Comparison of ENCODE assay signal across 28 mouse cellular contexts in the genomic region with DNA sequence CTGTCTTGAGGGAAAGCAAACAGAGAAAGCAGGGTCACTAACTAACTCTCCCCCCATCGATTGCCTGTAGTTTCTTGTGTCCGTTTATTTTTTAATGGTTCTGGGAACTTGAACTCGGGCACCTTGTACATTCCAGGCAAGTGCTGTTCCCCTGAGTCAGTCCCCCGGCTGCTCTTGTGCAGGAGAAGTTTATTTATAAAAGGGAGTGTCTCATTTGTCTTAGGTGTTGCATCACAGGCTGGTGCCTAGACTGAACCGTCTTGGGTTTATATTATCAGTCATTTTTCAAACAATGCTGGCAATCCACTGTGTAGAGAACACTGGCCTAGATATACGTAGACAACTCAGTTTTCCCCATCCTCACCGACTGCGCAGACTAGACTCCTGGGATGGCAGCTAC.
DNase-seq lines count a peak whose midpoint lies in the region; ATAC-seq and TF ChIP-seq lines count a peak whose summit lies in the region.
"Had no signal": no experiment of that assay in that cellular context is flagged by ENCODE, and none has a peak within 500 bp of the region (broad histone marks: within the 10 kb centered on the region; RNA-seq: fewer than 3 reads in every experiment).

No protein-coding gene starts in this region.

- WGBS in lung, postnatal 0 days, result 21% methylated on average over 8 of the region's 8 CpGs
- 30% methylated on average over 8 of the region's 8 CpGs for WGBS in intestine, postnatal 0 days
- WGBS in stomach, postnatal 0 days, result 20% methylated on average over 8 of the region's 8 CpGs
- 90% methylated on average over 8 of the region's 8 CpGs for WGBS in midbrain, embryonic 11.5 days

- DNase-seq in lung, postnatal 0 days (ENCODE audit: low spot score), result peak; percentile 87
- no peak for DNase-seq in lung, postnatal 4 days
- no peak for DNase-seq in Patski (ENCODE audit: low read depth, low spot score)
- DNase-seq in stomach, postnatal 0 days (ENCODE audit: low spot score), result peak; percentile 41
- DNase-seq in midbrain, embryonic 11.5 days (ENCODE audit: low spot score, missing footprints), result no peak
- DNase-seq in c-Kit-positive CD71-positive TER-119-positive erythroid progenitor cells, embryonic 14.5 days (ENCODE audit: low spot score), result no peak
- DNase-seq: adrenal gland, postnatal 10 days; cerebellum, adult 9-10 months; gastrocnemius, postnatal 10 days; heart, postnatal 14 days; kidney, adult 8-10 months; kidney, postnatal 10 days; left cerebral cortex, postnatal 4 days; liver, postnatal 0 days; retina, postnatal 1 day; right cerebral cortex, postnatal 25 days; spleen, adult 18-20 months; thymus, adult 18-20 months; thymus, postnatal 4 days had no signal

- no peaks in the 10 kb centered on the region for H3K27me3 ChIP-seq in lung, postnatal 0 days (replicated peaks; ENCODE audit: insufficient read depth, low read length)
- no peaks in the 10 kb centered on the region for H3K27me3 ChIP-seq in Patski
- no peaks in the 10 kb centered on the region for H3K27me3 ChIP-seq in intestine, postnatal 0 days (replicated peaks; ENCODE audit: control insufficient read depth, insufficient read depth, low read length)
- H3K27me3 ChIP-seq in stomach, postnatal 0 days (ENCODE audit: control insufficient read depth, insufficient read depth, low read length), result no peaks in the 10 kb centered on the region
- H3K27me3 ChIP-seq in midbrain, embryonic 11.5 days (ENCODE audit: control insufficient read depth, insufficient read depth, low read length), result no peaks in the 10 kb centered on the region
- H3K27me3 ChIP-seq: forebrain, embryonic 15.5 days; heart, embryonic 13.5 days; hindbrain, embryonic 12.5 days; limb, embryonic 15.5 days; midbrain, embryonic 15.5 days; neural tube, embryonic 13.5 days had no signal

- in situ Hi-C loops in Patski (cut with MboI; ENCODE audit: low pct_unique_long_range_greater_than_20kb), result no loop called here

- H3K4me1 ChIP-seq in lung, postnatal 0 days (ENCODE audit: insufficient read depth, low read depth, low read length), result no peaks in the 10 kb centered on the region
- no peaks in the 10 kb centered on the region for H3K4me1 ChIP-seq in intestine, postnatal 0 days (replicated peaks; ENCODE audit: control insufficient read depth, insufficient read depth, low read length)
- H3K4me1 ChIP-seq in stomach, postnatal 0 days (replicated peaks; ENCODE audit: control insufficient read depth, insufficient read depth), result no peaks in the 10 kb centered on the region
- H3K4me1 ChIP-seq in midbrain, embryonic 11.5 days (ENCODE audit: control insufficient read depth, insufficient read depth, low read length), result peaks cover 11% of the 10 kb centered on the region
- H3K4me1 ChIP-seq: forebrain, embryonic 15.5 days; megakaryocyte, embryonic 14.5 days had no signal

- H3K9ac ChIP-seq in lung, postnatal 0 days (replicated peaks; ENCODE audit: low read depth), result no peak overlapping the region
- no peak overlapping the region for H3K9ac ChIP-seq in intestine, postnatal 0 days (ENCODE audit: low read depth, low read length)
- H3K9ac ChIP-seq in stomach, postnatal 0 days (ENCODE audit: low read length), result no peak overlapping the region
- H3K9ac ChIP-seq in midbrain, embryonic 11.5 days (ENCODE audit: low read length), result no peak overlapping the region
- H3K9ac ChIP-seq: forebrain, embryonic 15.5 days; heart, embryonic 13.5 days; hindbrain, embryonic 12.5 days; limb, embryonic 15.5 days; liver, postnatal 0 days; midbrain, embryonic 15.5 days; neural tube, embryonic 13.5 days had no signal

- H3K9me3 ChIP-seq in lung, postnatal 0 days (ENCODE audit: low read length), result no peaks in the 10 kb centered on the region
- H3K9me3 ChIP-seq in intestine, postnatal 0 days (ENCODE audit: control insufficient read depth), result no peaks in the 10 kb centered on the region
- no peaks in the 10 kb centered on the region for H3K9me3 ChIP-seq in stomach, postnatal 0 days (ENCODE audit: control insufficient read depth, low read length)
- no peaks in the 10 kb centered on the region for H3K9me3 ChIP-seq in midbrain, embryonic 11.5 days (ENCODE audit: control insufficient read depth, low read length)
- H3K9me3 ChIP-seq: forebrain, embryonic 15.5 days; heart, embryonic 13.5 days; hindbrain, embryonic 12.5 days; limb, embryonic 15.5 days; midbrain, embryonic 15.5 days; neural tube, embryonic 13.5 days had no signal

- H3K36me3 ChIP-seq in lung, postnatal 0 days (ENCODE audit: insufficient read depth, low read length), result peaks cover 7% of the 10 kb centered on the region; the same call in 1 of the 2 replicates
- H3K36me3 ChIP-seq in intestine, postnatal 0 days (ENCODE audit: control insufficient read depth, insufficient read depth), result peaks cover 48% of the 10 kb centered on the region
- H3K36me3 ChIP-seq in stomach, postnatal 0 days (ENCODE audit: control insufficient read depth, insufficient read depth, low read length), result peaks cover 2% of the 10 kb centered on the region; the same call in 1 of the 2 replicates
- no peaks in the 10 kb centered on the region for H3K36me3 ChIP-seq in midbrain, embryonic 11.5 days (ENCODE audit: control insufficient read depth, insufficient read depth, low read length)

- H3K4me3 ChIP-seq in lung, postnatal 0 days (ENCODE audit: low read depth, low read length), result no peak overlapping the region
- no peak overlapping the region for H3K4me3 ChIP-seq in intestine, postnatal 0 days (ENCODE audit: low read depth, low read length)
- no peak overlapping the region for H3K4me3 ChIP-seq in stomach, postnatal 0 days (ENCODE audit: low read depth, low read length)
- no peak overlapping the region for H3K4me3 ChIP-seq in midbrain, embryonic 11.5 days (ENCODE audit: low read depth, low read length)
- H3K4me3 ChIP-seq: forebrain, embryonic 15.5 days; heart, embryonic 13.5 days; hindbrain, embryonic 12.5 days; limb, embryonic 15.5 days; megakaryocyte, embryonic 14.5 days; midbrain, embryonic 15.5 days; neural tube, embryonic 13.5 days had no signal

- H3K27ac ChIP-seq in lung, postnatal 0 days (ENCODE audit: low read length), result no peak overlapping the region
- no peak overlapping the region for H3K27ac ChIP-seq in intestine, postnatal 0 days (ENCODE audit: low read depth, low read length)
- no peak overlapping the region for H3K27ac ChIP-seq in stomach, postnatal 0 days (replicated peaks)
- H3K27ac ChIP-seq in midbrain, embryonic 11.5 days (ENCODE audit: low read depth, low read length), result no peak overlapping the region
- H3K27ac ChIP-seq: forebrain, embryonic 15.5 days; heart, embryonic 13.5 days; hindbrain, embryonic 12.5 days; limb, embryonic 15.5 days; midbrain, embryonic 15.5 days; neural tube, embryonic 13.5 days had no signal

- ATAC-seq in lung, postnatal 0 days, result peak; percentile 87
- ATAC-seq in Patski, result peak; percentile 75
- ATAC-seq in intestine, postnatal 0 days, result 0 out of 2 replicates have a peak, but pooled peaks have one; percentile 43
- peak; percentile 75 for ATAC-seq in stomach, postnatal 0 days (ENCODE audit: low FRiP score, low TSS enrichment)
- no peak for ATAC-seq in midbrain, embryonic 11.5 days (ENCODE audit: low FRiP score)
- ATAC-seq in frontal cortex, adult (ENCODE audit: low TSS enrichment), result no peak
- ATAC-seq: forebrain, embryonic 15.5 days; midbrain, embryonic 15.5 days had no signal

- peak; percentile 73 for TF ChIP-seq EP300 in lung, postnatal 0 days (IDR thresholded peaks at IDR 0.05)
- TF ChIP-seq EP300 in stomach, postnatal 0 days (optimal IDR thresholded peaks at IDR 0.05), result no peak

- no peak for TF ChIP-seq CTCF in lung, postnatal 0 days (IDR thresholded peaks at IDR 0.05)
- TF ChIP-seq CTCF in Patski (IDR thresholded peaks at IDR 0.05), result no peak
- TF ChIP-seq CTCF in intestine, postnatal 0 days (IDR thresholded peaks at IDR 0.05; ENCODE audit: low read depth), result no peak
- TF ChIP-seq CTCF in stomach, postnatal 0 days (IDR thresholded peaks at IDR 0.05; ENCODE audit: low read depth), result no peak

- H3K4me2 ChIP-seq in lung, postnatal 0 days (replicated peaks; ENCODE audit: low read depth, low read length), result no peak overlapping the region
- no peak overlapping the region for H3K4me2 ChIP-seq in intestine, postnatal 0 days (replicated peaks; ENCODE audit: low read depth)
- H3K4me2 ChIP-seq in stomach, postnatal 0 days (replicated peaks; ENCODE audit: low read depth), result no peak overlapping the region
- H3K4me2 ChIP-seq in midbrain, embryonic 11.5 days, result no peak overlapping the region
- H3K4me2 ChIP-seq: forebrain, embryonic 15.5 days; heart, embryonic 13.5 days; hindbrain, embryonic 12.5 days; limb, embryonic 15.5 days; midbrain, embryonic 15.5 days; neural tube, embryonic 13.5 days had no signal

- CTCF ChIA-PET in Patski (lab: Charles Lee), result interaction anchor here (1.4 kb wide), 1 partner anchor 20 kb away, joined by 4 read pairs; no protein-coding TSS in a partner anchor

- POLR2A ChIA-PET in Patski (lab: Charles Lee), result no interaction called here

Comparison
In these comparisons a context has a peak if more than half of its experiments do, and no peak if none do; other contexts are left out.
1. DNase-seq: peak in lung, postnatal 0 days (single experiment) and stomach, postnatal 0 days (single experiment); none in lung, postnatal 4 days (0 of 2), Patski (single experiment), midbrain, embryonic 11.5 days (single experiment) and c-Kit-positive CD71-positive TER-119-positive erythroid progenitor cells, embryonic 14.5 days (single experiment).
2. ATAC-seq: peak in lung, postnatal 0 days (single experiment), Patski (single experiment), intestine, postnatal 0 days (single experiment) and stomach, postnatal 0 days (single experiment); none in midbrain, embryonic 11.5 days (single experiment) and frontal cortex, adult (single experiment).